Mouse (Mus musculus): ENCODE measurements around the gene Atp6v0e2.

DNA sequence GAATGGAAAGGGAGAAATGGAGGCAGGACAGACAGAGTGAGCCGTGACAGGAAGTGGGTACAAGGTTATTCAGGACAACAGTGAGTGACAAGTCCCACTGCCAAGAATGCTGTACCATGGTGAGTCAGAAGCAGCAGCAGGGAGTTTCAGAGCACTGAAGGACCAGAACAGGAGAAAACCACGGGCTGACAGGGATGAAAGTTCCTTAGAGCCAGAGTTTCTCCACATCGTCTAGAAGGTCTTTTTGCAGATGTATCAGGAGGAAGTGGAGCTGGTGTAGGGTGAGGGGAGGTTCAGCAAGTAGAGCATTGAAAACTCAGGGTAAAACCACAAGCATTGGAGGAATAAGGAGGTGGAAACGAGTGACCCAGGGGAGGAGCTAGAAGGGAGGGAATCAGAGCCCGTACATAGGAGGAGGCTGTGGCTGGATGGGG lies 41.8 kb downstream of the Atp6v0e2 start:
- no peak for TF ChIP-seq CTCF (IDR thresholded peaks at IDR 0.05; ENCODE audit: low read depth)
- no peak for TF ChIP-seq EP300 (IDR thresholded peaks at IDR 0.05; ENCODE audit: low read depth)
